Mouse (Mus musculus): ENCODE results near the gene Mdm2. TPM values are rescaled to one million over a fixed set of nuclear protein-coding genes. Genes with fewer than 3 reads are reported as not detected.

Mdm2 gene
- total RNA-seq, 4 experiments from 2014 or later: 44.9 to 54.3 (median 51.9) TPM

DNA sequence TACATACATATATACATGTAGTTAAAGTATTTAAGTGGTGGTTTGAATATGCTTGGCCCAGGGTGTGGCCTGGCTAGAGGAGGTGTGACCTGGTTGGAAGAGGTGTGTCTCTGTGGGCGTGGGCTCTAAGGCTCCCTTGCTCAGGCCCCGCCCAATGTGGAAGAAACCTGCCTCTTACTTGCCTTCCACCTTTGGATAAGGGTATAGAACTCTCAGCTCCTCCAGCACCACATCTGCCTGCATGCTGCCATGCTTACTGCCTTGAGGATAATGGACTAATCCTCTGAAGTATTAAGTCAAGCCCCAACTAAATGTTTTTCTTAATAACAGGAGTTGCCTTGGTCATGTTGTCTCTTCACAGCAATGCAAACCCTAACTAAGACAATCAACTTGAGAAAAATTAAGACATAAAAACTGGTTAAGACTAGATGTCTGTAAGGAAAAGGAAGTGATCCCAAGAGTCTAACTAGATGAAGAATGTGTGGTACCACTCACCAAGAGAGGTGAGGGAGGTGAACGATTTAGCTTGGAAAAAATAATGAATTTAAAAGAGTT lies 12.9 kb downstream of the Mdm2 start:
- DNase-seq (ENCODE audit: low spot score in 2 of 2): no peak

DNA sequence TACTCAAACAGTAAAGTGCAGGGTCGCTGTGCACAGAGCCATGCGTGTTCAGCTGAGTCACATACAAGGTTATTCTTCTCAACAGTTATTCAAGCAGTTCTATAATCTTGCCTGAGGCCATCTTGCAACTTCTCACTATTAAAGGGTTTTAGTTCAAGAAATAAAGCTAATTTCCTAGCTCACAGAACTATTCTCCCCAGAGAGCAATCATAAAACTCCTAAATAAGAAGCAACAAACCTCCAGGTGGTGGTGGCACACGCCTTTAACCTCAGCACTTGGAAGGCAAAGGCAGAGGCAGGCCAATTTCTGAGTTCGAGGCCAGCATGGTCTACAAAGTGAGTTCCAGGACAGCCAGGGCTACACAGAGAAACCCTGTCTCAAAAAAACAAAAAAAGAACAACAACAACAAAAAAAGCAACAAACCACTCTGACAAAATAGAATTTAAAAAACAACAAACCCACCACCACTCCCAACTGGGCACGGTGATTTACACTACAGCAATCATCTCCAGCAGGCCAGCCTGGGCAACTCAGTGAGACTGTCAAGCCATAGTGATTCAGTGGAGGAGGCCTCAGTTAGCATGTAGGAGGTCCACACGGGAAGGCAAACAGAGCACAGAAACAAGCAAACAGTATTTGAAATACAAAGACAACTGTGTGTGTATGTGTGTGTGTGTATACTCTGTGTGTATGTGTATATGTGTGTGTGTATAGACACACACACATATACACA lies 13.6 kb downstream of the Mdm2 start:
- no peak for DNase-seq (ENCODE audit: low spot score in 2 of 2)

DNA sequence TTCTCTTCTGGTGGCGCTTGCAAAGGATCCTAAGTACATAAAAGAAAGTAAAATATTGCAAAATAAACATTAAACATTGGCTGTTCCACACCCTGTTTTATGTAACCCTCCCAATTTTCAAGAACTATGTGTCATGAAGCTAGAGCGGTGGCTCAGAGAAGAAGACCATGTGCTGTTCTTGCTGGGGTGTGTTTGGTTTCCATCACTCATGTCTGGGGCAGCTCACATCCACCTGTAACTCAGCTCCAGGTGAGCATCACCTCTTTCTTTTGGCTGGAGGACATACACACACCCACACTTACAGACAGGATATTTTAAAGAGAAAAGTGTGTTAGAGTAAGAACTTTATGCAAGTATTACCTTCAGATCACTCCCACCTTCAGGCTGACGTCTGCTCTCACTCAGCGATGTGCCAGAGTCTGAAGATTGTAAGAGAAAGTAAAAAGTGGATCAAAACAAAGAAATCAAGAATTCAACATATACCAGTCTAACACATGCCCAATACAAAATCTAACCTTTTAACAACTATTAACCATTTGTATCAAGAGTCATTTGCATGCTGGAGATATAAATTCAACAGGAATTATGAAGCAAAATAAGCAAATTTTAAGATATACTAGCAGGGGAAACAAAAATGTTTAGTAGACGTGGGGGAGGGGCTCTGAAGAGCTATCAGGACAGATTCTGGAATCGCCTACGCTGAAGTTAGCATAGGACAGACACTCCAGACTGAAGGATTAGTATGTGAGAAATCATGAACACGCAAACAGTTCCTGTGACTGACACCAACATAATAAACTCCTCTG lies 14.3 kb downstream of the Mdm2 start:
- no peak for DNase-seq (ENCODE audit: low spot score in 2 of 2)

DNA sequence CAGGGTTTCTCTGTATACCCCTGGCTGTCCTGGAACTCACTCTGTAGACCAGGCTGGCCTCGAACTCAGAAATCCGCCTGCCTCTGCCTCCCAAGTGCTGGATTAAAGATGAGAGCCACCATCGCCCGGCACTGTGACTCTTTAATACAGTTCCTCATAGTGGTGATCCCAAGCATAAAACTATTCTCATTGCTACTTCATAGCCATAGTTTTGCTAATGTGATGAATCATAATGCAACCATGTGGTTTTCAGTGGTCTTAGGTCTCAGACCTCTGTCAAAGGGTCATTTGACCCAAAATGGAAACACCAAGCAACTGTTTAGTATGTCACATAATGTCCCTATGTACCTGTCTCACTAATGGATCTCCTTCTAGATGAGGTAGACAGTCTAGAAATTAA lies 15.0 kb downstream of the Mdm2 start:
- no peak for DNase-seq (ENCODE audit: low spot score in 2 of 2)

DNA sequence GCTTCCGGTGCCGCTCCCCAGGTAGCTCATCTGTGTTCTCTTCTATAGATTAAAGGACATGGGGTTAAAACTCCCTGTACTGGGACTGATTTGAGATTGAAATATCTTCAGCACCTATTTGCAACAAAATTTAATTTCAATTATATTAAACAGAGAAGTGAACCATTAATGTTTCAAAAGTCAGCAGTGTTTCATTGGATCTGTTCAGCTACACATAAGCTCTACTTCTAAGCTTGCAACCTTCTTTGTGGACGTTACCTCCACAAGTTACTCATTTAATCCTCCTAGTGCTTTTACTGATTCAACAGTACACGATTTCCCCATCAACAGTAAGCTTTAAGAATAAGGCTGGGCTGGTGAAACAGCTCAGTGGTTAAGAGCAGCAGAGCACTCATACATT lies 15.5 kb downstream of the Mdm2 start:
- no peak for DNase-seq (ENCODE audit: low spot score in 2 of 2)

DNA sequence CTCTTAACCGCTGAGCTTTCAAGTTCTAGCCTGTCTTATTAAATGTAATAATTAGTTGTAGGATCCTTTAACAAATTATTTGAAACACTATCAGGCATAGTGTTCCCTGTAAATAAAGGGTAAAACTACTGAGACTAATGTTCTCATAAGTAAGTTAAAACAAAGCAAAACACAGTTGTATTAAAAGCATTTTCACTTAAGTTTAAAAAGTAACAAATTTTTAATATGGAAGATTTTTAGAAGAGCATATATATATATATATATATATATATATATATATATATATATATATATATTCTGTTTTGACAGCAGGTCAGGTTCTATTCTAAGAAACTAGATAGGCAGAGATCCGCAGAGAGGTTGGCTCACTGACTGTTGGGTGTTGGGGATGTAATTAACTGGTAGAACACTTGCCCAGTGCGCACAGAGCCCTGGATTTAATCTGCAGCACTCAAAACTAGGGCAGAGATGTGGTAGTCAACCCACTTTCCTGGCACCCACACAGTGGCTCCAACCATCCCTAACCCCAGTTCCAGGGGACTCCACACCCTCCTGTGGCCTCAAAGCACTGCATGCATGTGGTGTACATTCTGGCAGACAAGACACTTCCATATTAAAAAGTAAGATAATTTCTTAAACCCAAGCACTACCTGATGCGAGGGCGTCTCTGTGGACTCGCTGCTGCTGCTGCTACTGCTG lies 16.2 kb downstream of the Mdm2 start:
- no peak for DNase-seq (ENCODE audit: low spot score in 2 of 2)

DNA sequence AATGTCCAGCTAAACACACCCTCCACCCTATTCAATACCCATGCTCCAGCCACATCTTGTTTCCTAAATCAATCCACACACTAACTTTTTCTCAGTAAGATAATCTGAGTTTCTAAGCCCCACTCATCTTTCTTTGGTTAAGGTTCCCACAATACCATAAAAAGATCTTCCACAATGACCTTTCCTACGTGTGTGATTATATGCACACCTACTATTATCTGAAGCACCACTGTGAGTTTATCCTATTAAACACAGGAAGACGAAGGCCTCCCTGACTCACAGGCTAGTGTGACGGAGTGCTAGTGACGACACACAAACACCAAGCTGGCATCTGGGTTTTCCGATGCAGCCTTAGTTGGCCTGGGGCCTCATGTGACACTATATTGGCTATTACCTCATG lies 17.6 kb downstream of the Mdm2 start:
- DNase-seq (ENCODE audit: low spot score in 2 of 2): no peak

DNA sequence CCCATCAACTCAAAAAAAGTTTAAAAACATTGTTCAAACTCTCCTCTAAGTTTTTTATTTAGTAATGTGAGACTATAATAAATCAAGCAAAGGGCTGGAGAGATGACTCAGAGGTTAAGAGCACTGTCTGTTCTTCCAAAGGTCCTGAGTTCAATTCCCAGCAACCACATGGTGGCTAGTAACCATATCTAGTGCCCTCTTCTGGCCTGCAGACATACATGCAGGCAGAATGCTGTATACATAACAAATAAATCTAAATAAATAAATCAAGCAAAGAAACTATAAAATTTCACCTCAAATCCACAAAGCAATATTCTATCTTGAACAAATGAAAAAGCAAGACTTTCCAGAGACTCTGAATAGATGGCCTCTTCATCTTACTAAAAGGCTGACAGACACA lies 18.4 kb downstream of the Mdm2 start:
- no peak for DNase-seq (ENCODE audit: low spot score in 2 of 2)

DNA sequence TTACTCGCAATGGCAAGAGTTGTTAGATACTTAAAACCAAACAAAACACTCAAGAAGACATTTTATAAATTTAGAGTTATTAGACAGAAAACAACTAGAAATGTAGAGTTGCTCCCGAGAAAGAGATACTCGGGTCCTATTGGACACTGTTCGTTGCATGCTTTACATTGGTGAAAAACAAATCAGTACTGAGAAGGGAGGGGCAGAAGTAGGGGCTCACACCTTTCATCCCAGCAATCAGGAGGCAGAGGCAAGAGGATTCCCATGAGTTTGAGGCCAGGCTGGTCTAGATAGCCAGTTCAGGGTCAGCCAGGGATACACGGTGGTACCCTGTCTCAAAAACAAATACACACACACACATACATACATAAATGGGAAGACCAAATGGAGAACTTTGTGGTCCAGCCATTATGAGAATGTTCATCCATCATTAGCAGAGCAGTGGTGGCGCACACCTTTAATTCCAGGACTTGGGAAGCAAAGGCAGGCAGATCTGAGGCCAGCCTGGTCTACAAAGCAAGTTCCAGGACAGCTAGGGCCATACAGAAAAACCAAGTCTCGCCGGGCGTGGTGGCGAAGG lies 19.1 kb downstream of the Mdm2 start:
- no peak for DNase-seq (ENCODE audit: low spot score in 2 of 2)

DNA sequence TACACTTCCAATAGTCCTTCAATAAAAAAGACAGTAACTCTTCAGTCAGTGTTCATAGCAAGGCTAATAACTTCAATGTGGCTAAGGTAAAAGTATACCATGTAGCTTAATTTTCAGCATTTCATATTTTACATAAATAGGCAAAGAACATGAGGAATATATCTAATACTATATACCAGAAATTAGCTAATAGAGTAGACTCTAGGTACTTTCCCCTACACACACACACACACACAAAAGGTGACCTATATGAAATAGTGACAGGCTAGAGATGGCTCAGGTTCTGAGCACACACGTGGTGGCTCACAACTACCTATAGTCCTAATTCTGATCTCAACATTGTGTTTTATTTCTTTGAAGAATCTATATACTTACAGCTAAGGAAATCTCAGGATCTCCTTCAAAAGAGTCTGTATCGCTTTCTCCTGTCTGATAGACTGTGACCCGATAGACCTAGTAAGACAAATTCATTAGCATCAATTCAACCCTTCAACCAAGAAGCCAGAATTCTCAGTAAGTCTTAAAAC lies 19.7 kb downstream of the Mdm2 start:
- DNase-seq (ENCODE audit: low spot score in 2 of 2): no peak

DNA sequence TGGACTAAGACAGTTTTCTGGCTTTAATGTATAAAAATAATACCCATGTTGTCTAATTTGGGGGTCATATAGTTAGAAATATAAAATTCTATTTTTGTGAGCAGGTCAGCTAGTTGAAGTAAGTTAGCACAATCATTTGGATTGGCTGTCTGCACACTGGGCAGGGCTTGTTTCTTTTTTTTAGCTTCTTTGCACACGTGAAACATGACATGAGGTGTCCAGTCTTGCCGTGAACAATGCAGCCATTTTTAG lies 20.5 kb downstream of the Mdm2 start:
- no peak for DNase-seq (ENCODE audit: low spot score in 2 of 2)

DNA sequence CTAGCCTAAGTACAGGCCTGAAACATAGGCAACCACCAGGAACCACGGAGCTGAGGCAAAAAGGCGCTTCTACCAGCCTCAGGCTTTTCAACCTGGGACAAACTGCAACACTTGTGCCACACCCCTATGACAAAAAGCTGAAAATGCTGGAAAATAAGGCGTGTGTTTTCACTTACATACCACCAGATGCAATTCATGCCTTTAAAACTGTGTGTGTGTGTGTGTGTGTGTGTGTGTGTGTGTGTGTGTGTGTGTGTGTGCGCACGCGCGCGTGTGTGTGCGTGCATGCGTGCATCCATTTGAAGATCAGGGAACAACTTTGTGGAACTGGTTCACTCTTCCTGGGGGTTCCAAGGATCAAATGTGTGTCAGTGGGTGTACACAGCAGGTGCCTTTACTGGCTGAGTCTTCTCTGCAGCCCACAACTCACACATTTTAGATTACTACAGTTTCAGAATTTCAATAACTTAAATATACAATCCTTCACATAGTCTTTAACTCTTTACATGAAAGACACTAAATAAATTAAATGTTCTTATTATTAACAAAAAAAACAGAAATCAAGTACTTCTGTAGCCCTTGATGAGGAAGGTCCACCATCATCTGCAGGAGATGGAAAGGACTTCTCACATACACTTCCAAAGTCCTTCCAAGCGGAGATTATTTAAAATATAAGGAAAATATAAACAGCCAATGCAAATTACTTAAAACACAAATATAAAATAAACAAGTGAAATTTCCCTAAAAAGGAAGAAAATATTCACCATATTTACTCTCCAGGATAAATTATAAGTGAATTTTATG lies 21.1 kb downstream of the Mdm2 start:
- no peak for DNase-seq (ENCODE audit: low spot score in 2 of 2)

DNA sequence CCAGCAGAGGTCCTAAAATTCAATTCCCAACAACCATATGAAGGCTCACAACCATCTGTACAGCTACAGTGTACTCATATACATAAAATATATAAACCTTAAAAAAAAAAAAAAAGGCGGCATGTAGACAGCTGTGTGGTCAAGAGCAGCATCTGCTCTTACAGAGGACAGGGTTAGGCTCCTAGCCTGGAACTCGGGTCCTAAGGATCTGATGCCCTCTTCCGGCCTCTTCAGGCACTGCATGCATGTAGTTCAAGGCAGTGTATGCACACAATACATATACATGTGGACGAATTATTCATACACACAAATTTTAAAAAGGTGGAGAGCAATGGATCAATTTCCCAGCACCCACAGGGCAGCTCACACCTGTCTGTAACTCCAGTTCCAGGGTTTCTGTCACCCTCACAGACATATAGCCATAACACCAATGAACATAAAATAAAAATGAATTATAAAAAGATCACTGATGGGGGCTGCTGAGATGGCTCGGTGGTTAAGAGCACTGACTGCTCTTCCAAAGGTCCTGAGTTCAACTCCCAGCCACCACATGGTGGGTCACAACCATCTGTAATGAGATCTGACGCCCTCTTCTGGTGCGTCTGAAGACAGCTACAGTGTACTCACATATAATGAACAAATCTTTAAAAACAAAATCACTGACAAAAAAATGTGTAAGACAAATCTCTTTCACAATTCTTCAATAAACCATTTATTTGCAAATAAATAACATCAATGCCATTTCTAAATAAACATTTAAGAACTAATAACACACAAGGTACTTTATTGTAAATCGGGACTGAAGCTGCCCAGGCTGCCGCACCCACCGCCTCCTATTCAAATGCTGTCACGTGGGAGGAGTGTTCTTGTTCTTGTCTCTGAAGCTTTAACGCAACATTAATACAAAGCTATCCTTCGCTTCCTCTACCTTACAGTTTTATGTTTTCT lies 22.1 kb downstream of the Mdm2 start:
- DNase-seq (ENCODE audit: low spot score in 2 of 2): no peak

DNA sequence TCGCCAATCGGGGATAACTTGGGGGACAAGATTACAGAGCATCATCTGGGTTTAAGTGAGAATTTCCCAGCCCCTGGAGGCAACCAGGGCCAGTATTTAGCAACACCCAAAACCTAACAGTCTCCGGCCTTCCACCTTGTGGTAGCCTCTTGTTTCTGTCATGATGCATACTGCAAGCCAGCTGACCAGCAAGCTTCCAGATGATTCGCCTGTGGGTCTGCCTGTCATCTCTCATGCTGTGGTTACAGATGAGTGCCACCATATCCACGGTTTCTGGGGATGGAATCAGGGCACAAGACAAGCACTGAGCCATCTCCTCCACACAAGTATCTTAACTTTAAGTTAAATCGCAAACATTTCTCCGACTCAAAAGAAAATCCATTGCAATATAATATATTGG lies 23.0 kb downstream of the Mdm2 start:
- DNase-seq (ENCODE audit: low spot score in 2 of 2): no peak

DNA sequence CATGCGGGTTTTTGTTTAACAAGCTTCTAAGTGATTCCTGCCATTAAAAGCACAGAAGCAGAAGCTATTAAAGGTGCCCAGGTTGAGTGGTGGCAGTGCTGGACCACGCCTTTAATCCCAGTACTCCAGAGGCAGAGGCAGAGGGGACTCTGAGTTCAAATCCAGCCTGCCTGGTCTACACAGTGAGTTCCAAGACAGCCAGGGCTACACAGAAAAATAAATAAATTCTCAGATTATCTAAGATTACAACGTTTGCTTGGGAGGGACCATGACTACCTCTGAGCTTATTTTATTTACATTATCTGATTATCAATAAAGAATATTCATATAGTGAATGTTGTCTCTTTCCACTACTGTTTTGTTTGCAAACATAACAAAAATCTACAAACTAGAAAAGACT lies 23.5 kb downstream of the Mdm2 start:
- no peak for DNase-seq (ENCODE audit: low spot score in 2 of 2)

DNA sequence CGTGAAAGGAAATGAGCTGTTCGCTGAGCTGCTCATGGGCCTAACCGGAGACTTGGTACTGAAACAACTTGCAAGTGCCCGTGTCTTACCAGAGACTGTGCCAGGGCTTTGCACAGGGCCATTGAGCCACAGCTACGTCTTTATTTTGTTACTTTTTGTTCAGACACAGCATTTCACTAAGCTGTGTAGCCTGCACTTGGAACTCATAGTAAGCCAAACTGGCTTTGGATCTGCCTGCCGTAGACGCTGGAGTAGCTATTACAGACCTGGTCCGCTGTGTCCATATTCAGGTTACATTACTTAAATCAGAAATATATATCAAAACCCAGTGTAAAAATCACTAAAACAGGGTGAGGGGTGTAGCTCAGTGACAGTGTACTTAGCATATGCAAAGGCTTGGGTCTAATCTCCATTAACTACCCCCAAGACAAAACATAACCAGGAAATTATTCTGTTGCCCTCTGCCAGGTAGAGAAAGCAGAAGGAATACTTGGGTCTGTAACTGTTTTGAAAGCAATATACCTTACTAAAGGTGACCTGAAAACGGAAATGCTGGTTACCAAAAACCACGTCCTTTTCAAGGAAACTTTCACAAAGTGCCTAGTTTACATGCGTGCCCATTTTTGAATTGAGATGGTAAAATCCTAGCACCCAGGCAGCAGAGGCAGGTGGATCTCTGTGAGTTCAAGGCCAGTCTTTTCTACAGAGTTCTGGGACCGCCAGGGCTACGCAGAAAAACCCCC lies 24.5 kb downstream of the Mdm2 start:
- DNase-seq (ENCODE audit: low spot score in 2 of 2): no peak

DNA sequence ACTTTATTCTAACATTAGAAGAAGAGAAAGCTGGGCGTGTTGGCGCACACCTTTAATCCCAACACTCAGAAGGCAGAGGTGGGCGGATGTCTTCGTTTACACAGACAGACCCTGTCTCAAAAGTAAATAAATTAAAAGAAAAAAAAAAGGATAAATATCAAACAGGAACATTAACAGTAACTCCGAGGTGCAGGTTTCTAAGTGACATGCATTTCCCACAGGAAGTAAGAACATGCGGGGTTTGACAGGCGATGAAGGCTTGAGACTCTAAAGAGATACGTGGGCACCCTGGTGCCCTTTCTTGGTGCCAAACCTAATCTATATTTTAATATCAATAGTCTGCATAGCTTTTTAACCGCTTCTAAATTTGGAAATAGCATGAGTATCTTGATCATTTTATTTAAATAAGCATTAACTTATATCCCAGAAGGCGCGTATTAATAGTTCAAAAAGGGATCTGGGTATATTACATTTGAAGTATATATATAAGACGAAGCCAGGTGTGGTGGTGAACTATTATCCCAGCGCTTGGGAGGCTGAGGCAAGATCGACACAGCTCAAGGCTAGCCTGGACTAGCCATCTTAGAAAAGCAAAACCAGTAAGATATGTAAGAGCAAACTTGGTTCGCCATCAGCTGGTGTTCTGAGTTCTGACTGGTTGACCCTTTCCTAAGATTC lies 25.2 kb downstream of the Mdm2 start:
- DNase-seq (ENCODE audit: low spot score in 2 of 2): no peak
